Mouse (Mus musculus): ENCODE measurements at regions not wholly inside any gene's neighbourhood (a gene's known extent, or its start where the extent isn't known, plus 50 kb on each side); places are given as distances from the start of the nearest gene placed in this dataset.

DNA sequence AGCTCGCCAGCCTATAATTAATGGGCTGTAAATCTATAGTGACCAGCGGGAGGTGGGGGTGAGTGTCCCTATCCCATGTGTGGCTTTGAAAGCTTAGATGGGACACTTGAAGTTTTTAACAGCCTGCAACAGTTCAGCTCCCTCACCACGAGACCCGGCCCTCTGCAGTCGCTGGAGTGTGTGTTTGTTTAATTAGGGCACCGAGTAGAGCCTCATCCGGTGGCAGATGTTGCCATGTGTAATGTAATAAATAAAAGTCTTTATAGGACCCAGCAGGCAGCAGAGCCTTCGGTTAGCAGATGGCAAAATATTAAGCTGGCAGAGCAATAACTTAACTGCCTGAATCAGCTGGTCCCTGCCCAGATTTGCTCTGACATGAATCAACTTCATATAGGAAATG is 177.1 kb downstream of the Nucb2 start:
- no peak for TF ChIP-seq CTCF (IDR thresholded peaks at IDR 0.05)
- no peak for TF ChIP-seq POLR2A (IDR thresholded peaks at IDR 0.05; ENCODE audit: insufficient read depth, low read depth, low read length)

All from heart, adult 2 months (tissue).